Mouse (Mus musculus) Patski (cell line): ENCODE measurements around the gene Sfrp2. TPM values are rescaled to one million over a fixed set of nuclear protein-coding genes. Genes with fewer than 3 reads are reported as not detected.

Experiments
- ATAC-seq: fragments of 100-300 bp; one replicate; pipeline ENCODE4 v1.8.0; 2021
- CTCF ChIA-PET: fragments of 350-600 bp; sonication (Branson Sonifier 250); formaldehyde crosslinking; loops from one replicate; lab custom pipeline; 2022; ENCODE audit warnings: inconsistent platforms; lab: Charles Lee
- POLR2A ChIA-PET: fragments of 350-600 bp; sonication (Branson Sonifier 250); formaldehyde crosslinking; loops from one replicate; lab custom pipeline; 2022; ENCODE audit warnings: antibody characterized with exemption, inconsistent platforms; lab: Charles Lee
- DNase-seq: peaks from one replicate; pipeline ENCODE4 v3.0.0-alpha.2; 2011; ENCODE audit warnings: low read depth, low spot score
- H3K27me3 ChIP-seq: fragments of 371-371 bp; one replicate; pipeline ENCODE4 v1.5.1; 2021
- CTCF ChIP-seq: fragments of 100-300 bp; IDR thresholded peaks from one replicate; pipeline ENCODE4 v1.5.1; 2021
- in situ Hi-C: fragments of 300-500 bp; cut with MboI; formaldehyde crosslinking; loops from 3 replicates; pipeline ENCODE4 v1.11.1; 2018; ENCODE audit warnings: low pct_unique_long_range_greater_than_20kb, mixed read lengths
- polyA plus RNA-seq: library from polyadenylated mRNA; unstranded; gene quantifications from one replicate; pipeline ENCODE4 v1.2.3, GENCODE M21; 2021

The Sfrp2 gene
- polyA plus RNA-seq, 1 experiment from 2014 or later: 0.23 TPM

GRCm38 (mm10) chr3:83771160-83771869 lies 5.2 kb downstream of the Sfrp2 start:
- ChIA-PET CTCF (interaction anchor here (1.1 kb wide), 1 partner anchor 10 kb away, joined by 3 read pairs; no protein-coding TSS in a partner anchor), POLR2A (no interaction called here)
- no peak for ATAC-seq
- in situ Hi-C loops: no loop called here
- H3K27me3 ChIP-seq: peaks cover 48% of the 10 kb centered on the region
- TF ChIP-seq CTCF: no peak
- no peak for DNase-seq

- no peak for TF ChIP-seq CTCF
- ChIA-PET CTCF (interaction anchor here (1.1 to 2.5 kb wide), 6 partner anchors 9 to 33 kb away, joined by 5 to 7 read pairs (median 6); no protein-coding TSS in a partner anchor), POLR2A (interaction anchor here (0.9 to 1.5 kb wide), 2 partner anchors 64 to 150 kb away, joined by 3 read pairs; no protein-coding TSS in a partner anchor)
- ATAC-seq: no peak
- DNase-seq: no peak
- in situ Hi-C loops: no loop called here
- H3K27me3 ChIP-seq: peaks cover 44% of the 10 kb centered on the region
Observed at GRCm38 (mm10) chr3:83773281-83773680, 7.2 kb downstream of the Sfrp2 start.

- ChIA-PET POLR2A (no interaction called here), CTCF (interaction anchor here (1.3 kb wide), 1 partner anchor 9 kb away, joined by 3 read pairs; no protein-coding TSS in a partner anchor)
- TF ChIP-seq CTCF: no peak
- in situ Hi-C loops: no loop called here
- ATAC-seq (peak; percentile 30), DNase-seq (no peak)
- H3K27me3 ChIP-seq: peaks cover 49% of the 10 kb centered on the region
Observed at GRCm38 (mm10) chr3:83775403-83775802, 9.3 kb downstream of the Sfrp2 start.

- DNase-seq (no peak), ATAC-seq (peak; percentile 44)
- CTCF ChIA-PET: interaction anchor here (1.2 to 1.3 kb wide), 2 partner anchors 11 to 29 kb away, joined by 3 read pairs; no protein-coding TSS in a partner anchor
- TF ChIP-seq CTCF: no peak
- POLR2A ChIA-PET: no interaction called here
- in situ Hi-C loops: no loop called here
- peaks cover 34% of the 10 kb centered on the region for H3K27me3 ChIP-seq
Observed at GRCm38 (mm10) chr3:83781460-83782222, 15.5 kb downstream of the Sfrp2 start.

GRCm38 (mm10) chr3:83783716-83784469 lies 17.8 kb downstream of the Sfrp2 start:
- ATAC-seq (no peak), DNase-seq (no peak)
- POLR2A ChIA-PET: interaction anchor here (0.7 to 1.5 kb wide), 2 partner anchors 22 to 118 kb away, joined by 3 to 4 read pairs; no protein-coding TSS in a partner anchor
- peaks cover 16% of the 10 kb centered on the region for H3K27me3 ChIP-seq
- TF ChIP-seq CTCF: no peak
- CTCF ChIA-PET: interaction anchor here (0.7 to 1.0 kb wide), 3 partner anchors 9 to 32 kb away, joined by 3 read pairs; no protein-coding TSS in a partner anchor
- in situ Hi-C loops: no loop called here

GRCm38 (mm10) chr3:83784726-83785125 lies 18.6 kb downstream of the Sfrp2 start:
- ChIA-PET CTCF (no interaction called here), POLR2A (no interaction called here)
- no peak for DNase-seq
- peaks cover 19% of the 10 kb centered on the region for H3K27me3 ChIP-seq
- no peak for ATAC-seq
- in situ Hi-C loops: no loop called here
- no peak for TF ChIP-seq CTCF

GRCm38 (mm10) chr3:83787086-83787485 lies 21.0 kb downstream of the Sfrp2 start:
- TF ChIP-seq CTCF: no peak
- ATAC-seq (no peak), DNase-seq (no peak)
- POLR2A ChIA-PET: no interaction called here
- peaks cover 18% of the 10 kb centered on the region for H3K27me3 ChIP-seq
- CTCF ChIA-PET: interaction anchor here (1.7 to 1.9 kb wide), 2 partner anchors 11 kb away, joined by 4 to 6 read pairs; no protein-coding TSS in a partner anchor
- in situ Hi-C loops: no loop called here

- in situ Hi-C loops: no loop called here
- ChIA-PET POLR2A (no interaction called here), CTCF (interaction anchor here (0.8 to 1.7 kb wide), 3 partner anchors 10 to 14 kb away, joined by 4 read pairs; no protein-coding TSS in a partner anchor)
- H3K27me3 ChIP-seq: peaks cover 21% of the 10 kb centered on the region
- peak; percentile 46 for ATAC-seq
- TF ChIP-seq CTCF: no peak
- peak; percentile 12 for DNase-seq
Observed at GRCm38 (mm10) chr3:83787776-83788305, 21.7 kb downstream of the Sfrp2 start.

- in situ Hi-C loops: no loop called here
- ChIA-PET POLR2A (no interaction called here), CTCF (no interaction called here)
- H3K27me3 ChIP-seq: peaks cover 33% of the 10 kb centered on the region
- TF ChIP-seq CTCF: no peak
- ATAC-seq (no peak), DNase-seq (no peak)
Observed at GRCm38 (mm10) chr3:83789651-83790451, 23.7 kb downstream of the Sfrp2 start.
